29 mouse cellular contexts compared by ENCODE assay signal in the genomic region with DNA sequence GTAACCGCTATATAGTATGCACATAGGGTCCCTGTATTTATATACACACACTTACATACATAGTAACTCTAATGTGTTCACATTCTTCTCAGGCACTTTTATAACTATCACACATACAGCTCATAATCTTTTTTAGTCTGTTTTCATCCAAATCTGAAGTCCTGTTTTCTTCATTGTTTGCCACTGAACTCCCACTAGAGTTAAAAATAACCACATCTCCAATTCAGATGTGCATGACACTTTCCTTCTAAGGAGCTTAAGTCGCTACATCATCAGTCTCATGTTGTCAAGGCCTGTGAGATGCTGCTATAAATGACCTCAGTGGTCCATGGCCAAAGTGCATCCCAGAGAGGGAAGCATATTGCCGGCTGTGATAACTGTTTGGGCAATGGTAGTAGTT.
"Had no signal": no experiment of that assay in that cellular context is flagged by ENCODE, and none has a peak within 500 bp of the region (broad histone marks: within the 10 kb centered on the region; RNA-seq: fewer than 3 reads in every experiment).

No protein-coding gene starts in this region.

- H3K4me1 ChIP-seq: limb, embryonic 10.5 days; limb, embryonic 12.5 days; limb, embryonic 15.5 days; liver, embryonic 12.5 days; liver, embryonic 13.5 days; liver, embryonic 15.5 days; megakaryocyte, embryonic 14.5 days; midbrain, embryonic 10.5 days; midbrain, embryonic 12.5 days; midbrain, embryonic 13.5 days; midbrain, embryonic 15.5 days had no signal

- H3K4me3 ChIP-seq: limb, embryonic 10.5 days; limb, embryonic 12.5 days; limb, embryonic 13.5 days; limb, embryonic 15.5 days; liver, embryonic 12.5 days; liver, embryonic 13.5 days; liver, embryonic 15.5 days; lung, embryonic 15.5 days; megakaryocyte, embryonic 14.5 days; midbrain, embryonic 10.5 days; midbrain, embryonic 12.5 days; midbrain, embryonic 13.5 days; midbrain, embryonic 15.5 days; myocyte had no signal

- H3K27ac ChIP-seq: limb, embryonic 10.5 days; limb, embryonic 12.5 days; limb, embryonic 13.5 days; limb, embryonic 15.5 days; liver, embryonic 12.5 days; liver, embryonic 13.5 days; liver, embryonic 14.5 days; liver, embryonic 15.5 days; lung, embryonic 15.5 days; macrophage; midbrain, embryonic 10.5 days; midbrain, embryonic 12.5 days; midbrain, embryonic 13.5 days; midbrain, embryonic 15.5 days had no signal

- ATAC-seq: liver, embryonic 12.5 days; liver, postnatal 0 days; lung, postnatal 0 days; midbrain, embryonic 13.5 days; midbrain, embryonic 15.5 days; midbrain, embryonic 16.5 days had no signal

- DNase-seq: left cerebral cortex, postnatal 4 days; liver; liver, embryonic 13.5 days; liver, postnatal 0 days; lung, adult 18-20 months; lung, adult 2 months; lung, embryonic 14.5 days; lung, postnatal 10 days; lung, postnatal 14 days; lung, postnatal 36 days; lung, postnatal 4 days; midbrain, embryonic 14.5 days had no signal
